Mouse (Mus musculus) lung, adult 2 months (tissue): ENCODE results near the gene Ikbkg.

Source experiments
- CTCF ChIP-seq: fragments of 200-500 bp; IDR thresholded peaks from 2 replicates; pipeline ENCODE4 v1.5.1; 2011; ENCODE audit warnings: mild to moderate bottlenecking, low read length, control low read depth; ENCODE audit not compliant: insufficient read depth
- POLR2A ChIP-seq: fragments of 200-500 bp; IDR thresholded peaks from 2 replicates; pipeline ENCODE4 v1.6.1; 2011; ENCODE audit warnings: low read depth, mild to moderate bottlenecking, control low read depth, low read length, borderline replicate concordance; ENCODE audit errors: extremely low read depth

DNA sequence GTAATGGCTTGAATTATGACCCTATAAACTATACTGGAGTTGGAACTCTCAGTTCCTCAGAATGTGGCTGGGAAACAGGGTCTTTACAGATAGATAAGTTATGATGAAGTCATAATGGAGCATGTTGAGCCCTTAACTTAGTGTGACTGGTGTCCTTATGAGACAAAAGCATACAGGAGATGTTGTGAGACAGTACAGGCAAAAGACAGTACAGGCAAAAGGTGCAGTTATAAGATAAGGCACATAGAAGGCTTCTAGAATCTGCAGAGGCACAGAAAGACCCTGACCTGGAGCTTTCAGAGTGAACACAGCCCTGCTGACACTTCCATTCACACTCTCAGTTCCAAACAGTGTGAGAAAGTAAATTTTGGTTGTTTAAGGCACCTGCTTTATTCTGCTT lies 4.9 kb upstream of the Ikbkg start:
- TF ChIP-seq CTCF = no peak
- no peak for TF ChIP-seq POLR2A
